Mouse (Mus musculus): Measurements from ENCODE around the gene Gna12. TPM values are rescaled to one million over a fixed set of nuclear protein-coding genes. Genes with fewer than 3 reads are reported as not detected.
A peak's percentile ranks its signal among the peaks of the same experiment; 100 is the strongest.

The Gna12 gene
- polyA plus RNA-seq, 1 experiment: 49.5 TPM

GRCm38 (mm10) chr5:140857432-140858154 is 27.4 kb upstream of the Gna12 start:
- H3K27ac ChIP-seq (ENCODE audit: insufficient read depth, low read length): no peak overlapping the region
- no peaks in the 10 kb centered on the region for H3K4me1 ChIP-seq (ENCODE audit: control insufficient read depth, insufficient read depth, low read length)
- no peak overlapping the region for H3K4me3 ChIP-seq (ENCODE audit: insufficient read depth, low read length)
- no peak for TF ChIP-seq POLR2A (IDR thresholded peaks at IDR 0.05; ENCODE audit: low read depth, low read length)
- TF ChIP-seq CTCF (IDR thresholded peaks at IDR 0.05; ENCODE audit: borderline replicate concordance, insufficient read depth, low read length): no peak

- no peak overlapping the region for H3K27ac ChIP-seq (ENCODE audit: insufficient read depth, low read length)
- no peak overlapping the region for H3K4me3 ChIP-seq (ENCODE audit: insufficient read depth, low read length)
- TF ChIP-seq POLR2A (IDR thresholded peaks at IDR 0.05; ENCODE audit: low read depth, low read length): no peak
- no peak for TF ChIP-seq CTCF (IDR thresholded peaks at IDR 0.05; ENCODE audit: borderline replicate concordance, insufficient read depth, low read length)
- no peaks in the 10 kb centered on the region for H3K4me1 ChIP-seq (ENCODE audit: control insufficient read depth, insufficient read depth, low read length)
Measured at GRCm38 (mm10) chr5:140855909-140856530, 25.8 kb upstream of the Gna12 start.

- Histone ChIP-seq H3K4me3 (ENCODE audit: insufficient read depth, low read length) (no peak overlapping the region), H3K4me1 (ENCODE audit: control insufficient read depth, insufficient read depth, low read length) (no peaks in the 10 kb centered on the region), H3K27ac (ENCODE audit: insufficient read depth, low read length) (no peak overlapping the region)
- TF ChIP-seq CTCF (IDR thresholded peaks at IDR 0.05; ENCODE audit: borderline replicate concordance, insufficient read depth, low read length): no peak
- no peak for TF ChIP-seq POLR2A (IDR thresholded peaks at IDR 0.05; ENCODE audit: low read depth, low read length)
Measured at GRCm38 (mm10) chr5:140854700-140855099, 24.5 kb upstream of the Gna12 start.

- no peak overlapping the region for H3K27ac ChIP-seq (ENCODE audit: insufficient read depth, low read length)
- no peak overlapping the region for H3K4me3 ChIP-seq (ENCODE audit: insufficient read depth, low read length)
- TF ChIP-seq CTCF (IDR thresholded peaks at IDR 0.05; ENCODE audit: borderline replicate concordance, insufficient read depth, low read length) (no peak), POLR2A (IDR thresholded peaks at IDR 0.05; ENCODE audit: low read depth, low read length) (no peak)
- H3K4me1 ChIP-seq (ENCODE audit: control insufficient read depth, insufficient read depth, low read length): no peaks in the 10 kb centered on the region
Measured at GRCm38 (mm10) chr5:140853723-140854122, 23.5 kb upstream of the Gna12 start.

- H3K4me3 ChIP-seq (ENCODE audit: insufficient read depth, low read length): no peak overlapping the region
- no peak overlapping the region for H3K27ac ChIP-seq (ENCODE audit: insufficient read depth, low read length)
- no peaks in the 10 kb centered on the region for H3K4me1 ChIP-seq (ENCODE audit: control insufficient read depth, insufficient read depth, low read length)
- TF ChIP-seq CTCF (IDR thresholded peaks at IDR 0.05; ENCODE audit: borderline replicate concordance, insufficient read depth, low read length): no peak
- TF ChIP-seq POLR2A (IDR thresholded peaks at IDR 0.05; ENCODE audit: low read depth, low read length): no peak
Measured at GRCm38 (mm10) chr5:140852435-140852996, 22.3 kb upstream of the Gna12 start.

- Histone ChIP-seq H3K4me1 (ENCODE audit: control insufficient read depth, insufficient read depth, low read length) (no peaks in the 10 kb centered on the region), H3K4me3 (ENCODE audit: insufficient read depth, low read length) (no peak overlapping the region), H3K27ac (ENCODE audit: insufficient read depth, low read length) (no peak overlapping the region)
- TF ChIP-seq POLR2A (IDR thresholded peaks at IDR 0.05; ENCODE audit: low read depth, low read length) (no peak), CTCF (IDR thresholded peaks at IDR 0.05; ENCODE audit: borderline replicate concordance, insufficient read depth, low read length) (peak; percentile 51; the same call in 1 of the 2 replicates)
Measured at GRCm38 (mm10) chr5:140847300-140847729, 17.1 kb upstream of the Gna12 start.

- Histone ChIP-seq H3K4me1 (ENCODE audit: control insufficient read depth, insufficient read depth, low read length) (no peaks in the 10 kb centered on the region), H3K27ac (ENCODE audit: insufficient read depth, low read length) (no peak overlapping the region), H3K4me3 (ENCODE audit: insufficient read depth, low read length) (no peak overlapping the region)
- TF ChIP-seq CTCF (IDR thresholded peaks at IDR 0.05; ENCODE audit: borderline replicate concordance, insufficient read depth, low read length): no peak
- TF ChIP-seq POLR2A (IDR thresholded peaks at IDR 0.05; ENCODE audit: low read depth, low read length): no peak
Measured at GRCm38 (mm10) chr5:140841942-140842341, 11.7 kb upstream of the Gna12 start.

GRCm38 (mm10) chr5:140831064-140831431 is 817 bp upstream of the Gna12 start:
- H3K4me1 ChIP-seq (ENCODE audit: control insufficient read depth, insufficient read depth, low read length): peaks cover 10% of the 10 kb centered on the region
- H3K4me3 ChIP-seq (ENCODE audit: insufficient read depth, low read length): no peak overlapping the region
- H3K27ac ChIP-seq (ENCODE audit: insufficient read depth, low read length): no peak overlapping the region
- TF ChIP-seq CTCF (IDR thresholded peaks at IDR 0.05; ENCODE audit: borderline replicate concordance, insufficient read depth, low read length) (no peak), POLR2A (IDR thresholded peaks at IDR 0.05; ENCODE audit: low read depth, low read length) (no peak)

GRCm38 (mm10) chr5:140829911-140830294 is 328 bp downstream of the Gna12 start:
- Histone ChIP-seq H3K4me3 (ENCODE audit: insufficient read depth, low read length) (peak overlapping the region; percentile 91), H3K27ac (ENCODE audit: insufficient read depth, low read length) (no peak overlapping the region), H3K4me1 (ENCODE audit: control insufficient read depth, insufficient read depth, low read length) (peaks cover 10% of the 10 kb centered on the region)
- no peak for TF ChIP-seq POLR2A (IDR thresholded peaks at IDR 0.05; ENCODE audit: low read depth, low read length)
- no peak for TF ChIP-seq CTCF (IDR thresholded peaks at IDR 0.05; ENCODE audit: borderline replicate concordance, insufficient read depth, low read length)
